Mouse (Mus musculus) liver, embryonic 14.5 days (tissue): ENCODE measurements around the gene Cbx7.

Experiments
- CTCF ChIP-seq: IDR thresholded peaks from 2 replicates; pipeline ENCODE4 v1.5.1; 2016; ENCODE audit warnings: antibody characterized with exemption, low read depth, control low read depth
- EP300 ChIP-seq: IDR thresholded peaks from 2 replicates; pipeline ENCODE4 v1.6.1; 2016; ENCODE audit warnings: antibody characterized with exemption, low read depth

DNA sequence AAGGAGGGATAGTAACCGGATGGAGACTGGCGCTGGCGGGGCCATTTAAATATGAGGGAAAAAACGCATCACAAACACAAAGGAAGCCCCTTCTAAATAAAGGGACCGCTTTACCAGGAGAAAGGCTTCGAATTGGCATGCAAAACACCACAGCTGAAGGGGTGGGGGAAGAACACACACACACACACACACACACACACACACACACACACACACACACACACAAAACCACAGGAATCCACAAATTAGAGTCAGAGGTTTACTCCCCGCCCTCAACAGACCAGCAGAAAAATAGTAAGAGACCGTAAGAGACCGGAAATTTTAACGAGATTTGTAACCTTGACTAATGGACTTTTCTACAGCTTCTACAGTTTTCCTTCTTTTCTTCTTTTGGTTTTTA, 36.1 kb downstream of the Cbx7 start:
- TF ChIP-seq CTCF, result no peak
- no peak for TF ChIP-seq EP300
